Mouse (Mus musculus) intestine, embryonic 15.5 days (tissue): ENCODE data around the gene Fis1. TPM values are rescaled to one million over a fixed set of nuclear protein-coding genes. Genes with fewer than 3 reads are reported as not detected.
"Not testable (repeated sequence)": the region's sequence is repeated elsewhere in the genome, so short reads cannot be mapped to it uniquely, and the experiment has no call there.

Experiments
- ATAC-seq: fragments of 200-750 bp; cut with Nextera tagmentation; 2 replicates; pipeline ENCODE4 v1.8.0; 2017; ENCODE audit warnings: moderate TSS enrichment, moderate library complexity
- H3K27ac ChIP-seq: fragments of 300-500 bp; sonication (generic); 2 replicates; pipeline ENCODE4 v1.5.1; 2015; ENCODE audit warnings: mild to moderate bottlenecking, inconsistent platforms
- H3K27me3 ChIP-seq: fragments of 300-500 bp; sonication (generic); replicated peaks from 2 replicates; pipeline ENCODE4 v1.6.1; 2015; ENCODE audit warnings: inconsistent platforms
- H3K36me3 ChIP-seq: fragments of 300-500 bp; sonication (generic); 2 replicates; pipeline ENCODE4 v1.6.1; 2015; ENCODE audit warnings: inconsistent platforms
- H3K4me1 ChIP-seq: fragments of 300-500 bp; sonication (generic); replicated peaks from 2 replicates; pipeline ENCODE4 v1.6.1; 2015; ENCODE audit warnings: inconsistent platforms
- H3K4me2 ChIP-seq: fragments of 300-500 bp; sonication (generic); replicated peaks from 2 replicates; pipeline ENCODE4 v1.6.1; 2015; ENCODE audit warnings: mild to moderate bottlenecking, inconsistent platforms
- H3K4me3 ChIP-seq: fragments of 300-500 bp; sonication (generic); replicated peaks from 2 replicates; pipeline ENCODE4 v1.5.1; 2015; ENCODE audit warnings: inconsistent platforms
- H3K9ac ChIP-seq: fragments of 300-500 bp; sonication (generic); 2 replicates; pipeline ENCODE4 v1.6.1; 2015; ENCODE audit warnings: inconsistent platforms
- H3K9me3 ChIP-seq: fragments of 300-500 bp; sonication (generic); 2 replicates; pipeline ENCODE4 v1.6.1; 2016; ENCODE audit warnings: inconsistent platforms
- WGBS: fragments of 180-500 bp; shearing (Covaris S2); methylation state at CpG from one replicate; pipeline ENCODE4 v1.1.7; 2015; 5-methylcytosine and 5-hydroxymethylcytosine counted together
- polyA plus RNA-seq: library from polyadenylated mRNA; unstranded; fragments of >200 nt; fragmentation: Nextera tagmentation; extraction: Ambion mirVana; gene quantifications from 2 replicates; pipeline ENCODE4 v1.2.1, GENCODE M21; 2015

Fis1 gene
- polyA plus RNA-seq, 1 experiment from 2014 or later, result 258 TPM

- Histone ChIP-seq H3K9ac (no peak overlapping the region), H3K27ac (no peak overlapping the region), H3K4me2 (no peak overlapping the region), H3K27me3 (no peaks in the 10 kb centered on the region), H3K36me3 (no peaks in the 10 kb centered on the region), H3K4me3 (no peak overlapping the region), H3K4me1 (no peaks in the 10 kb centered on the region), H3K9me3 (no peaks in the 10 kb centered on the region)
- ATAC-seq, result no peak
- WGBS, result 75% methylated on average over 2 of the region's 2 CpGs
Measured at GRCm38 (mm10) chr5:136943382-136943781, 9.7 kb upstream of the Fis1 start.

- no peak overlapping the region for H3K9ac ChIP-seq
- no peak for ATAC-seq
- no peaks in the 10 kb centered on the region for H3K9me3 ChIP-seq
- no peak overlapping the region for H3K4me2 ChIP-seq
- no peaks in the 10 kb centered on the region for H3K36me3 ChIP-seq
- H3K4me1 ChIP-seq, result no peaks in the 10 kb centered on the region
- no peak overlapping the region for H3K27ac ChIP-seq
- WGBS, result 75% methylated on average over 12 of the region's 12 CpGs
- H3K27me3 ChIP-seq, result no peaks in the 10 kb centered on the region
- H3K4me3 ChIP-seq, result no peak overlapping the region
Measured at GRCm38 (mm10) chr5:136945084-136945483, 8.0 kb upstream of the Fis1 start.

GRCm38 (mm10) chr5:136947874-136948273 is 5.2 kb upstream of the Fis1 start:
- Histone ChIP-seq H3K9me3 (no peaks in the 10 kb centered on the region), H3K36me3 (no peaks in the 10 kb centered on the region), H3K4me3 (no peak overlapping the region), H3K9ac (no peak overlapping the region), H3K4me1 (no peaks in the 10 kb centered on the region), H3K27ac (no peak overlapping the region), H3K27me3 (no peaks in the 10 kb centered on the region), H3K4me2 (no peak overlapping the region)
- ATAC-seq, result no peak

- not testable (repeated sequence) for H3K4me2 ChIP-seq, H3K27me3 ChIP-seq, H3K4me1 ChIP-seq, H3K4me3 ChIP-seq, H3K9ac ChIP-seq, H3K27ac ChIP-seq, ATAC-seq, H3K36me3 ChIP-seq, H3K9me3 ChIP-seq
- WGBS, result 79% methylated on average over 14 of the region's 14 CpGs
Measured at GRCm38 (mm10) chr5:136949551-136950336, 3.3 kb upstream of the Fis1 start.

GRCm38 (mm10) chr5:136950521-136950920 is 2.6 kb upstream of the Fis1 start:
- H3K9ac ChIP-seq, result no peak overlapping the region
- WGBS, result 91% methylated on average over 6 of the region's 6 CpGs
- no peak overlapping the region for H3K27ac ChIP-seq
- no peak for ATAC-seq
- H3K4me2 ChIP-seq, result no peak overlapping the region
- H3K9me3 ChIP-seq, result no peaks in the 10 kb centered on the region
- H3K36me3 ChIP-seq, result no peaks in the 10 kb centered on the region; the same call in 1 of the 2 replicates
- no peaks in the 10 kb centered on the region for H3K27me3 ChIP-seq
- peaks cover 7% of the 10 kb centered on the region for H3K4me1 ChIP-seq
- no peak overlapping the region for H3K4me3 ChIP-seq

GRCm38 (mm10) chr5:136952153-136952552 is 922 bp upstream of the Fis1 start:
- ATAC-seq, result no peak
- H3K4me2 ChIP-seq, result peak overlapping the region; percentile 55; the same call in 1 of the 2 replicates
- H3K9me3 ChIP-seq, result no peaks in the 10 kb centered on the region
- H3K27ac ChIP-seq, result no peak overlapping the region
- H3K4me3 ChIP-seq, result no peak overlapping the region
- H3K9ac ChIP-seq, result no peak overlapping the region
- 70% methylated on average over 4 of the region's 4 CpGs for WGBS
- no peaks in the 10 kb centered on the region for H3K27me3 ChIP-seq
- no peaks in the 10 kb centered on the region; the same call in 1 of the 2 replicates for H3K36me3 ChIP-seq
- H3K4me1 ChIP-seq, result peaks cover 15% of the 10 kb centered on the region

- no peaks in the 10 kb centered on the region for H3K9me3 ChIP-seq
- peaks cover 17% of the 10 kb centered on the region for H3K4me1 ChIP-seq
- no peaks in the 10 kb centered on the region for H3K27me3 ChIP-seq
- peak overlapping the region; percentile 78 for H3K9ac ChIP-seq
- peak overlapping the region; percentile 55 for H3K4me2 ChIP-seq
- H3K4me3 ChIP-seq, result peak overlapping the region; percentile 73
- H3K36me3 ChIP-seq, result no peaks in the 10 kb centered on the region; the same call in 1 of the 2 replicates
- peak overlapping the region; percentile 78; the same call in 1 of the 2 replicates for H3K27ac ChIP-seq
- 1% methylated on average over 12 of the region's 12 CpGs for WGBS
- ATAC-seq, result peak; percentile 48; the same call in 1 of the 2 replicates
Measured at GRCm38 (mm10) chr5:136953440-136953951, 421 bp downstream of the Fis1 start.

GRCm38 (mm10) chr5:136955622-136956021 is 2.5 kb downstream of the Fis1 start:
- H3K4me2 ChIP-seq, result no peak overlapping the region
- no peak for ATAC-seq
- H3K27me3 ChIP-seq, result no peaks in the 10 kb centered on the region
- H3K4me3 ChIP-seq, result no peak overlapping the region
- H3K27ac ChIP-seq, result no peak overlapping the region
- H3K4me1 ChIP-seq, result peaks cover 18% of the 10 kb centered on the region
- H3K36me3 ChIP-seq, result no peaks in the 10 kb centered on the region; the same call in 1 of the 2 replicates
- no peaks in the 10 kb centered on the region for H3K9me3 ChIP-seq
- 78% methylated on average over 4 of the region's 4 CpGs for WGBS
- no peak overlapping the region for H3K9ac ChIP-seq

GRCm38 (mm10) chr5:136957250-136957649 is 4.2 kb downstream of the Fis1 start:
- H3K4me3 ChIP-seq, result no peak overlapping the region
- peaks cover 24% of the 10 kb centered on the region for H3K4me1 ChIP-seq
- no peak overlapping the region for H3K9ac ChIP-seq
- H3K27ac ChIP-seq, result peak overlapping the region; percentile 17; the same call in 1 of the 2 replicates
- no peak for ATAC-seq
- H3K27me3 ChIP-seq, result no peaks in the 10 kb centered on the region
- H3K4me2 ChIP-seq, result no peak overlapping the region
- H3K9me3 ChIP-seq, result no peaks in the 10 kb centered on the region
- no peaks in the 10 kb centered on the region; the same call in 1 of the 2 replicates for H3K36me3 ChIP-seq
- 72% methylated on average over 1 of the region's 1 CpGs for WGBS

- Histone ChIP-seq H3K27me3 (no peaks in the 10 kb centered on the region), H3K9me3 (no peaks in the 10 kb centered on the region), H3K4me2 (peak overlapping the region; percentile 37), H3K4me3 (no peak overlapping the region), H3K36me3 (peaks cover 9% of the 10 kb centered on the region), H3K27ac (peak overlapping the region; percentile 87), H3K9ac (no peak overlapping the region), H3K4me1 (peaks cover 30% of the 10 kb centered on the region)
- WGBS, result 27% methylated on average over 5 of the region's 5 CpGs
- ATAC-seq, result peak; percentile 69
Measured at GRCm38 (mm10) chr5:136958991-136959605, 6.0 kb downstream of the Fis1 start.

- no peak overlapping the region for H3K27ac ChIP-seq
- no peak overlapping the region for H3K4me3 ChIP-seq
- no peak overlapping the region for H3K4me2 ChIP-seq
- no peaks in the 10 kb centered on the region for H3K9me3 ChIP-seq
- no peak for ATAC-seq
- 88% methylated on average over 6 of the region's 6 CpGs for WGBS
- peaks cover 11% of the 10 kb centered on the region for H3K36me3 ChIP-seq
- H3K27me3 ChIP-seq, result no peaks in the 10 kb centered on the region
- H3K4me1 ChIP-seq, result peaks cover 28% of the 10 kb centered on the region
- H3K9ac ChIP-seq, result no peak overlapping the region
Measured at GRCm38 (mm10) chr5:136960053-136960452, 7.0 kb downstream of the Fis1 start.

- Histone ChIP-seq H3K9me3 (no peaks in the 10 kb centered on the region), H3K27me3 (no peaks in the 10 kb centered on the region), H3K9ac (peak overlapping the region; percentile 75), H3K4me1 (peaks cover 39% of the 10 kb centered on the region), H3K36me3 (peaks cover 15% of the 10 kb centered on the region), H3K4me2 (peak overlapping the region; percentile 78), H3K27ac (peak overlapping the region; percentile 87), H3K4me3 (peak overlapping the region; percentile 78)
- ATAC-seq, result peak; percentile 1
- WGBS, result 27% methylated on average over 5 of the region's 5 CpGs
Measured at GRCm38 (mm10) chr5:136961334-136961982, 8.4 kb downstream of the Fis1 start.
